Mouse (Mus musculus) ovary, postnatal 10 days (tissue): ENCODE data around the gene Tsfm.

Experiments used
- DNase-seq: peaks from one replicate; pipeline ENCODE4 v3.0.0; 2022; ENCODE audit warnings: low spot score

The Tsfm gene

GRCm38 (mm10) chr10:127041774-127042338 lies 11.2 kb upstream of the Tsfm start:
- peak; percentile 88 for DNase-seq

- DNase-seq, result no peak
These were observed 10.7 kb upstream of the Tsfm start, which contains the start of the genes Mettl1 and Eef1akmt3 for GRCm38 (mm10) chr10:127041274-127041766. TSS of gene Mettl1 (plus strand) at chr10:127041414. TSS of gene Eef1akmt3 (minus strand) at chr10:127041513.

- no peak for DNase-seq
These were observed 10.1 kb upstream of the Tsfm start for GRCm38 (mm10) chr10:127040569-127041214.

- DNase-seq, result no peak
These were observed 7.0 kb upstream of the Tsfm start for GRCm38 (mm10) chr10:127037641-127038040.

GRCm38 (mm10) chr10:127036273-127036672 lies 5.6 kb upstream of the Tsfm start:
- DNase-seq, result no peak

GRCm38 (mm10) chr10:127033301-127033741 lies 2.7 kb upstream of the Tsfm start:
- DNase-seq, result no peak

- DNase-seq, result no peak
These were observed 12.2 kb downstream of the Tsfm start for GRCm38 (mm10) chr10:127018422-127018821.

GRCm38 (mm10) chr10:127017071-127017470 lies 13.6 kb downstream of the Tsfm start:
- DNase-seq, result no peak

GRCm38 (mm10) chr10:127016488-127016887 lies 14.2 kb downstream of the Tsfm start:
- no peak for DNase-seq

GRCm38 (mm10) chr10:127003806-127004205 lies 26.8 kb downstream of the Tsfm start:
- DNase-seq, result no peak

GRCm38 (mm10) chr10:127003334-127003733 lies 27.3 kb downstream of the Tsfm start:
- no peak for DNase-seq

GRCm38 (mm10) chr10:127002765-127003164 lies 27.9 kb downstream of the Tsfm start:
- no peak for DNase-seq

GRCm38 (mm10) chr10:127002056-127002455 lies 28.6 kb downstream of the Tsfm start:
- no peak for DNase-seq

- no peak for DNase-seq
These were observed 29.3 kb downstream of the Tsfm start for GRCm38 (mm10) chr10:127001297-127001696.

- no peak for DNase-seq
These were observed 30.1 kb downstream of the Tsfm start, which contains the start of gene Avil for GRCm38 (mm10) chr10:127000529-127000928. TSS of gene Avil (plus strand) at chr10:127000709.

- DNase-seq, result no peak
These were observed 33.1 kb downstream of the Tsfm start for GRCm38 (mm10) chr10:126997340-126998113.

- DNase-seq, result no peak
These were observed 37.0 kb downstream of the Tsfm start for GRCm38 (mm10) chr10:126993621-126994020.

GRCm38 (mm10) chr10:126991676-126992075 lies 39.0 kb downstream of the Tsfm start:
- no peak for DNase-seq

GRCm38 (mm10) chr10:126990313-126991056 lies 40.2 kb downstream of the Tsfm start:
- peak; percentile 61 for DNase-seq

GRCm38 (mm10) chr10:126988513-126989165 lies 42.0 kb downstream of the Tsfm start:
- no peak for DNase-seq
